Mouse (Mus musculus): Measurements from ENCODE around the gene Cdyl. TPM values are rescaled to one million over a fixed set of nuclear protein-coding genes. Genes with fewer than 3 reads are reported as not detected.

Cdyl gene
- polyA plus RNA-seq, 1 experiment from 2014 or later: 8.2 TPM

- Histone ChIP-seq H3K4me3 (ENCODE audit: low read length) (no peak overlapping the region), H3K9me3 (ENCODE audit: low read length) (peaks cover 12% of the 10 kb centered on the region), H3K4me1 (ENCODE audit: insufficient read depth, low read length) (peaks cover 21% of the 10 kb centered on the region; the same call in 1 of the 2 replicates), H3K9ac (replicated peaks; ENCODE audit: low read length) (no peak overlapping the region), H3K36me3 (ENCODE audit: insufficient read depth, low read length) (no peaks in the 10 kb centered on the region), H3K27me3 (ENCODE audit: insufficient read depth, low read length) (no peaks in the 10 kb centered on the region), H3K27ac (ENCODE audit: low read length) (no peak overlapping the region), H3K4me2 (replicated peaks; ENCODE audit: low read depth, low read length) (no peak overlapping the region)
- no peak for ATAC-seq (ENCODE audit: low FRiP score, low TSS enrichment)
- WGBS: 88% methylated on average over 7 of the region's 7 CpGs
These were observed 92.4 kb downstream of the Cdyl start for GRCm38 (mm10) chr13:35752046-35752445.

GRCm38 (mm10) chr13:35755002-35755401, 95.4 kb downstream of the Cdyl start:
- no peak for ATAC-seq (ENCODE audit: low FRiP score, low TSS enrichment)
- Histone ChIP-seq H3K9ac (replicated peaks; ENCODE audit: low read length) (no peak overlapping the region), H3K9me3 (ENCODE audit: low read length) (no peaks in the 10 kb centered on the region), H3K27me3 (ENCODE audit: insufficient read depth, low read length) (no peaks in the 10 kb centered on the region), H3K36me3 (ENCODE audit: insufficient read depth, low read length) (no peaks in the 10 kb centered on the region), H3K4me2 (replicated peaks; ENCODE audit: low read depth, low read length) (no peak overlapping the region), H3K4me1 (ENCODE audit: insufficient read depth, low read length) (peaks cover 21% of the 10 kb centered on the region; the same call in 1 of the 2 replicates), H3K4me3 (ENCODE audit: low read length) (no peak overlapping the region), H3K27ac (ENCODE audit: low read length) (no peak overlapping the region)
- 58% methylated on average over 6 of the region's 6 CpGs for WGBS

- Histone ChIP-seq H3K4me1 (ENCODE audit: insufficient read depth, low read length) (peaks cover 21% of the 10 kb centered on the region; the same call in 1 of the 2 replicates), H3K9me3 (ENCODE audit: low read length) (no peaks in the 10 kb centered on the region), H3K9ac (replicated peaks; ENCODE audit: low read length) (no peak overlapping the region), H3K27ac (ENCODE audit: low read length) (no peak overlapping the region), H3K27me3 (ENCODE audit: insufficient read depth, low read length) (no peaks in the 10 kb centered on the region), H3K4me2 (replicated peaks; ENCODE audit: low read depth, low read length) (no peak overlapping the region), H3K36me3 (ENCODE audit: insufficient read depth, low read length) (no peaks in the 10 kb centered on the region), H3K4me3 (ENCODE audit: low read length) (no peak overlapping the region)
- WGBS: 27% methylated on average over 8 of the region's 8 CpGs
- peak; percentile 74 for ATAC-seq (ENCODE audit: low FRiP score, low TSS enrichment)
These were observed 96.1 kb downstream of the Cdyl start for GRCm38 (mm10) chr13:35755655-35756283.

GRCm38 (mm10) chr13:35756393-35757338, 97.0 kb downstream of the Cdyl start:
- peaks cover 21% of the 10 kb centered on the region; the same call in 1 of the 2 replicates for H3K4me1 ChIP-seq (ENCODE audit: insufficient read depth, low read length)
- 75% methylated on average over 21 of the region's 21 CpGs for WGBS
- no peaks in the 10 kb centered on the region for H3K27me3 ChIP-seq (ENCODE audit: insufficient read depth, low read length)
- 0 out of 2 replicates have a peak, but pooled peaks cover 3% of the 10 kb centered on the region for H3K36me3 ChIP-seq (ENCODE audit: insufficient read depth, low read length)
- no peak for ATAC-seq (ENCODE audit: low FRiP score, low TSS enrichment)
- H3K4me3 ChIP-seq (ENCODE audit: low read length): no peak overlapping the region
- H3K9me3 ChIP-seq (ENCODE audit: low read length): no peaks in the 10 kb centered on the region
- no peak overlapping the region for H3K4me2 ChIP-seq (replicated peaks; ENCODE audit: low read depth, low read length)
- no peak overlapping the region for H3K27ac ChIP-seq (ENCODE audit: low read length)
- H3K9ac ChIP-seq (replicated peaks; ENCODE audit: low read length): no peak overlapping the region

- Histone ChIP-seq H3K4me3 (ENCODE audit: low read length) (no peak overlapping the region), H3K27ac (ENCODE audit: low read length) (no peak overlapping the region), H3K9me3 (ENCODE audit: low read length) (no peaks in the 10 kb centered on the region; the same call in 1 of the 2 replicates), H3K4me1 (ENCODE audit: insufficient read depth, low read length) (peaks cover 11% of the 10 kb centered on the region; the same call in 1 of the 2 replicates), H3K36me3 (ENCODE audit: insufficient read depth, low read length) (0 out of 2 replicates have a peak, but pooled peaks cover 7% of the 10 kb centered on the region), H3K9ac (replicated peaks; ENCODE audit: low read length) (no peak overlapping the region), H3K4me2 (replicated peaks; ENCODE audit: low read depth, low read length) (no peak overlapping the region), H3K27me3 (ENCODE audit: insufficient read depth, low read length) (no peaks in the 10 kb centered on the region)
- WGBS: 87% methylated on average over 2 of the region's 2 CpGs
- no peak for ATAC-seq (ENCODE audit: low FRiP score, low TSS enrichment)
These were observed 100.7 kb downstream of the Cdyl start for GRCm38 (mm10) chr13:35760372-35760771.

GRCm38 (mm10) chr13:35764559-35764958, 104.9 kb downstream of the Cdyl start:
- Histone ChIP-seq H3K4me3 (ENCODE audit: low read length) (no peak overlapping the region), H3K4me1 (ENCODE audit: insufficient read depth, low read length) (0 out of 2 replicates have a peak, but pooled peaks cover 4% of the 10 kb centered on the region), H3K4me2 (replicated peaks; ENCODE audit: low read depth, low read length) (no peak overlapping the region), H3K36me3 (ENCODE audit: insufficient read depth, low read length) (peaks cover 7% of the 10 kb centered on the region; the same call in 1 of the 2 replicates), H3K9me3 (ENCODE audit: low read length) (no peaks in the 10 kb centered on the region; the same call in 1 of the 2 replicates), H3K9ac (replicated peaks; ENCODE audit: low read length) (no peak overlapping the region), H3K27me3 (ENCODE audit: insufficient read depth, low read length) (no peaks in the 10 kb centered on the region), H3K27ac (ENCODE audit: low read length) (no peak overlapping the region)
- no peak for ATAC-seq (ENCODE audit: low FRiP score, low TSS enrichment)
- WGBS: 33% methylated on average over 3 of the region's 3 CpGs

GRCm38 (mm10) chr13:35765817-35766216, 106.2 kb downstream of the Cdyl start:
- no peak overlapping the region for H3K4me3 ChIP-seq (ENCODE audit: low read length)
- WGBS: 35% methylated on average over 2 of the region's 2 CpGs
- H3K4me2 ChIP-seq (replicated peaks; ENCODE audit: low read depth, low read length): no peak overlapping the region
- no peak overlapping the region for H3K9ac ChIP-seq (replicated peaks; ENCODE audit: low read length)
- peaks cover 7% of the 10 kb centered on the region; the same call in 1 of the 2 replicates for H3K36me3 ChIP-seq (ENCODE audit: insufficient read depth, low read length)
- 0 out of 2 replicates have a peak, but pooled peaks cover 7% of the 10 kb centered on the region for H3K4me1 ChIP-seq (ENCODE audit: insufficient read depth, low read length)
- no peaks in the 10 kb centered on the region for H3K27me3 ChIP-seq (ENCODE audit: insufficient read depth, low read length)
- no peak overlapping the region for H3K27ac ChIP-seq (ENCODE audit: low read length)
- ATAC-seq (ENCODE audit: low FRiP score, low TSS enrichment): peak; percentile 51; the same call in 1 of the 2 replicates
- H3K9me3 ChIP-seq (ENCODE audit: low read length): no peaks in the 10 kb centered on the region; the same call in 1 of the 2 replicates

GRCm38 (mm10) chr13:35769673-35770072, 110.0 kb downstream of the Cdyl start:
- H3K4me3 ChIP-seq (ENCODE audit: low read length): no peak overlapping the region
- H3K27me3 ChIP-seq (ENCODE audit: insufficient read depth, low read length): no peaks in the 10 kb centered on the region
- no peak overlapping the region for H3K9ac ChIP-seq (replicated peaks; ENCODE audit: low read length)
- 76% methylated on average over 2 of the region's 2 CpGs for WGBS
- H3K27ac ChIP-seq (ENCODE audit: low read length): no peak overlapping the region
- ATAC-seq (ENCODE audit: low FRiP score, low TSS enrichment): no peak
- H3K9me3 ChIP-seq (ENCODE audit: low read length): no peaks in the 10 kb centered on the region
- no peak overlapping the region for H3K4me2 ChIP-seq (replicated peaks; ENCODE audit: low read depth, low read length)
- 0 out of 2 replicates have a peak, but pooled peaks cover 7% of the 10 kb centered on the region for H3K4me1 ChIP-seq (ENCODE audit: insufficient read depth, low read length)
- no peaks in the 10 kb centered on the region; the same call in 1 of the 2 replicates for H3K36me3 ChIP-seq (ENCODE audit: insufficient read depth, low read length)

- H3K9me3 ChIP-seq (ENCODE audit: low read length): no peaks in the 10 kb centered on the region
- no peak overlapping the region for H3K9ac ChIP-seq (replicated peaks; ENCODE audit: low read length)
- H3K27me3 ChIP-seq (ENCODE audit: insufficient read depth, low read length): no peaks in the 10 kb centered on the region
- no peak overlapping the region for H3K27ac ChIP-seq (ENCODE audit: low read length)
- 0 out of 2 replicates have a peak, but pooled peaks cover 7% of the 10 kb centered on the region for H3K4me1 ChIP-seq (ENCODE audit: insufficient read depth, low read length)
- H3K4me2 ChIP-seq (replicated peaks; ENCODE audit: low read depth, low read length): no peak overlapping the region
- no peak overlapping the region for H3K4me3 ChIP-seq (ENCODE audit: low read length)
- H3K36me3 ChIP-seq (ENCODE audit: insufficient read depth, low read length): no peaks in the 10 kb centered on the region; the same call in 1 of the 2 replicates
- 83% methylated on average over 9 of the region's 9 CpGs for WGBS
- ATAC-seq (ENCODE audit: low FRiP score, low TSS enrichment): no peak
These were observed 110.8 kb downstream of the Cdyl start for GRCm38 (mm10) chr13:35770421-35770820.
